Mouse (Mus musculus) stomach, postnatal 0 days (tissue): ENCODE results near the gene Cela1. TPM values are rescaled to one million over a fixed set of nuclear protein-coding genes. Genes with fewer than 3 reads are reported as not detected.

Source experiments
- ATAC-seq: fragments of 200-750 bp; cut with Nextera tagmentation; 2 replicates; pipeline ENCODE4 v1.8.0; 2017; ENCODE audit not compliant: low FRiP score, low TSS enrichment
- DNase-seq: peaks from one replicate; pipeline ENCODE4 v3.0.0-alpha.2; 2016; ENCODE audit warnings: low spot score
- H3K27ac ChIP-seq: fragments of 300-500 bp; sonication (generic); replicated peaks from 2 replicates; pipeline ENCODE4 v1.5.1; 2014; ENCODE audit warnings: mild to moderate bottlenecking, control low read depth
- H3K27me3 ChIP-seq: fragments of 300-500 bp; sonication (generic); 2 replicates; pipeline ENCODE4 v1.6.1; 2014; ENCODE audit warnings: low read length; ENCODE audit not compliant: control insufficient read depth, insufficient read depth
- H3K36me3 ChIP-seq: fragments of 300-500 bp; sonication (generic); 2 replicates; pipeline ENCODE4 v1.6.1; 2014; ENCODE audit warnings: low read length, mixed read lengths; ENCODE audit not compliant: control insufficient read depth, insufficient read depth
- H3K4me1 ChIP-seq: fragments of 300-500 bp; sonication (generic); replicated peaks from 2 replicates; pipeline ENCODE4 v1.6.1; 2014; ENCODE audit warnings: antibody characterized with exemption; ENCODE audit not compliant: control insufficient read depth, insufficient read depth
- H3K4me2 ChIP-seq: fragments of 300-500 bp; sonication (generic); replicated peaks from 2 replicates; pipeline ENCODE4 v1.6.1; 2014; ENCODE audit warnings: low read depth, mild to moderate bottlenecking, control low read depth, moderate library complexity
- H3K4me3 ChIP-seq: fragments of 300-500 bp; sonication (generic); 2 replicates; pipeline ENCODE4 v1.5.1; 2014; ENCODE audit warnings: low read depth, low read length, control low read depth
- H3K9ac ChIP-seq: fragments of 300-500 bp; sonication (generic); 2 replicates; pipeline ENCODE4 v1.6.1; 2014; ENCODE audit warnings: mild to moderate bottlenecking, low read length, control low read depth, mixed read lengths
- H3K9me3 ChIP-seq: fragments of 300-500 bp; sonication (generic); 2 replicates; pipeline ENCODE4 v1.6.1; 2016; ENCODE audit warnings: low read length; ENCODE audit not compliant: control insufficient read depth
- CTCF ChIP-seq: IDR thresholded peaks from 2 replicates; pipeline ENCODE4 v1.5.1; 2016; ENCODE audit warnings: antibody characterized with exemption, low read depth, mild to moderate bottlenecking, moderate library complexity
- EP300 ChIP-seq: optimal IDR thresholded peaks from 2 replicates; pipeline ENCODE3; 2016; ENCODE audit warnings: antibody characterized with exemption
- WGBS: fragments of 180-500 bp; shearing (Covaris S2); extraction: QIAGEN DNeasy Blood & Tissue Kit; methylation state at CpG from one replicate; pipeline ENCODE4 v1.1.7; 2014; 5-methylcytosine and 5-hydroxymethylcytosine counted together
- polyA plus RNA-seq: library from polyadenylated mRNA; unstranded; fragments of >200 nt; fragmentation: Nextera tagmentation; extraction: Ambion mirVana; gene quantifications from 2 replicates; pipeline ENCODE4 v1.2.1, GENCODE M21; 2015

Cela1 gene
- polyA plus RNA-seq, 1 experiment from 2014 or later: 24.1 TPM

GRCm38 (mm10) chr15:100670004-100670403 is 17.7 kb downstream of the Cela1 start:
- 78% methylated on average over 8 of the region's 8 CpGs for WGBS
- Histone ChIP-seq H3K4me2 (no peak overlapping the region), H3K36me3 (no peaks in the 10 kb centered on the region), H3K27ac (no peak overlapping the region), H3K4me1 (no peaks in the 10 kb centered on the region), H3K9ac (no peak overlapping the region), H3K9me3 (no peaks in the 10 kb centered on the region), H3K27me3 (no peaks in the 10 kb centered on the region), H3K4me3 (no peak overlapping the region)
- TF ChIP-seq EP300 (no peak), CTCF (no peak)
- no peak for ATAC-seq
- DNase-seq: no peak

GRCm38 (mm10) chr15:100669337-100669736 is 18.4 kb downstream of the Cela1 start, which contains the start of gene Bin2:
Bin2 (minus strand) TSS chr15:100669553.
- ATAC-seq (no peak), DNase-seq (no peak)
- no peaks in the 10 kb centered on the region for H3K9me3 ChIP-seq
- H3K9ac ChIP-seq: no peak within 1 kb of the TSS
- TF ChIP-seq CTCF (no peak), EP300 (no peak)
- H3K36me3 ChIP-seq: no peaks in the 10 kb centered on the region
- H3K27me3 ChIP-seq: no peaks in the 10 kb centered on the region
- no peak within 1 kb of the TSS for H3K4me2 ChIP-seq
- no peak within 1 kb of the TSS for H3K27ac ChIP-seq
- H3K4me3 ChIP-seq: no peak within 1 kb of the TSS
- WGBS: 84% methylated on average over 18 of the region's 20 CpGs
- H3K4me1 ChIP-seq: no peaks in the 10 kb centered on the region

GRCm38 (mm10) chr15:100667871-100668545 is 19.7 kb downstream of the Cela1 start:
- 74% methylated on average over 5 of the region's 5 CpGs for WGBS
- Histone ChIP-seq H3K4me1 (no peaks in the 10 kb centered on the region), H3K9me3 (no peaks in the 10 kb centered on the region), H3K4me2 (no peak overlapping the region), H3K4me3 (no peak overlapping the region), H3K27me3 (no peaks in the 10 kb centered on the region), H3K27ac (no peak overlapping the region), H3K9ac (no peak overlapping the region), H3K36me3 (no peaks in the 10 kb centered on the region)
- no peak for ATAC-seq
- no peak for DNase-seq
- TF ChIP-seq CTCF (no peak), EP300 (no peak)

- H3K27me3 ChIP-seq: no peaks in the 10 kb centered on the region
- H3K36me3 ChIP-seq: no peaks in the 10 kb centered on the region
- H3K4me1 ChIP-seq: no peaks in the 10 kb centered on the region
- no peaks in the 10 kb centered on the region for H3K9me3 ChIP-seq
- no peak overlapping the region for H3K4me3 ChIP-seq
- H3K4me2 ChIP-seq: no peak overlapping the region
- no peak overlapping the region for H3K27ac ChIP-seq
- WGBS: 54% methylated on average over 6 of the region's 6 CpGs
- no peak for TF ChIP-seq CTCF
- no peak for TF ChIP-seq EP300
- DNase-seq (no peak), ATAC-seq (no peak)
- H3K9ac ChIP-seq: no peak overlapping the region
Observed at GRCm38 (mm10) chr15:100667420-100667819, 20.3 kb downstream of the Cela1 start.

- ATAC-seq (no peak), DNase-seq (no peak)
- H3K27ac ChIP-seq: no peak overlapping the region
- no peak overlapping the region for H3K4me2 ChIP-seq
- H3K9ac ChIP-seq: no peak overlapping the region
- no peak overlapping the region for H3K4me3 ChIP-seq
- 28% methylated on average over 12 of the region's 12 CpGs for WGBS
- H3K36me3 ChIP-seq: no peaks in the 10 kb centered on the region
- H3K9me3 ChIP-seq: no peaks in the 10 kb centered on the region
- TF ChIP-seq EP300: no peak
- TF ChIP-seq CTCF: no peak
- H3K27me3 ChIP-seq: no peaks in the 10 kb centered on the region
- H3K4me1 ChIP-seq: no peaks in the 10 kb centered on the region
Observed at GRCm38 (mm10) chr15:100666851-100667250, 20.9 kb downstream of the Cela1 start.

- TF ChIP-seq CTCF (no peak), EP300 (no peak)
- H3K36me3 ChIP-seq: no peaks in the 10 kb centered on the region
- no peaks in the 10 kb centered on the region for H3K9me3 ChIP-seq
- no peak overlapping the region for H3K4me3 ChIP-seq
- ATAC-seq (no peak), DNase-seq (no peak)
- H3K9ac ChIP-seq: no peak overlapping the region
- H3K27ac ChIP-seq: 0 out of 2 replicates have a peak overlapping the region, but pooled peaks have one; percentile 24
- no peaks in the 10 kb centered on the region for H3K27me3 ChIP-seq
- no peaks in the 10 kb centered on the region for H3K4me1 ChIP-seq
- H3K4me2 ChIP-seq: no peak overlapping the region
- WGBS: 7% methylated on average over 7 of the region's 7 CpGs
Observed at GRCm38 (mm10) chr15:100666219-100666696, 21.5 kb downstream of the Cela1 start.
